Mouse (Mus musculus) olfactory bulb, adult 2 months (tissue): Measurements from ENCODE around the gene Mphosph9. TPM values are rescaled to one million over a fixed set of nuclear protein-coding genes. Genes with fewer than 3 reads are reported as not detected.

ENCODE experiments used
- H3K27ac ChIP-seq: fragments of 200-500 bp; 2 replicates; pipeline ENCODE4 v1.5.1; 2012; ENCODE audit warnings: low read depth, low read length; ENCODE audit not compliant: insufficient read depth
- H3K4me1 ChIP-seq: fragments of 200-500 bp; 2 replicates; pipeline ENCODE4 v1.6.1; 2012; ENCODE audit warnings: low read length; ENCODE audit not compliant: control insufficient read depth, insufficient read depth
- H3K4me3 ChIP-seq: fragments of 200-500 bp; 2 replicates; pipeline ENCODE4 v1.5.1; 2012; ENCODE audit warnings: mild to moderate bottlenecking, low read depth, low read length, moderate library complexity; ENCODE audit not compliant: insufficient read depth
- CTCF ChIP-seq: fragments of 200-500 bp; IDR thresholded peaks from 2 replicates; pipeline ENCODE4 v1.5.1; 2012; ENCODE audit warnings: low read depth, mild to moderate bottlenecking, low read length, moderate library complexity; ENCODE audit not compliant: insufficient read depth
- POLR2A ChIP-seq: fragments of 200-500 bp; IDR thresholded peaks from 2 replicates; pipeline ENCODE4 v1.6.1; 2012; ENCODE audit warnings: mild to moderate bottlenecking, low read depth, low read length, moderate library complexity; ENCODE audit not compliant: insufficient read depth
- WGBS: fragments of 180-500 bp; shearing (Covaris S2); methylation state at CpG from one replicate; pipeline ENCODE4 v1.1.7; 2018; 5-methylcytosine and 5-hydroxymethylcytosine counted together
- polyA plus RNA-seq: library from polyadenylated mRNA; stranded (reverse); fragments of >200 nt; gene quantifications from 2 replicates; pipeline ENCODE4 v1.2.4, GENCODE M21; 2012; ENCODE audit warnings: low replicate concordance; ENCODE audit not compliant: missing spikeins, insufficient read depth, insufficient read length

The Mphosph9 gene
- polyA plus RNA-seq, 1 experiment, result not detected

DNA sequence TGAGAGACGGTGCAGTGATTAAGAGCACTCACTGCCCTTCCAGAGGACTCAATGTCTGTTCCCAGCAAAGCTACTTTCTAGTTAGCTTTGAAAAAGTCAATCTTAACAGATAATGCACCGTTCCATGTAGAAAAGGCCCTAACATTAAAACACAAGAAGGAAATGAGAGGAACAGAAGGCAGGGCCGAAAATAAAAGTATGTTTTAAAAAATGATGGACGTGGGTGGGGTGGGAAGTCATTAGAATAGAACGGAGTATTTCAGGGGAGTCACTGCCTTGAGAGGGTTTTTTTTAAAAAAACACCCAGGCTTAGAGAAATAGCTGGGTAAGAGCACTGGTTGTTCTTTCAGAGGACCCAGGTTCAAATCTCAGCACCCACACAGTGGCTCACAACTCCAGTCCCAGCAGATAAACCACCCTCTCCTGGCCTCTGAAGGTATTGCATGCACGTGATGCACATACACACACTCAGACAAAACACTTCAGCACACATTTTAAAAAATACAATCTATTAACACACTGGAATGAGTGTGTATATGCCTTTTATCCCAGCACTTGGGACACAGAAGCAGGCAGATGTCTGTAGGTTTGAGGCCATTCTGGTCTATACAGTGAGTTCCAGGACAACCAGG, 40.0 kb downstream of the Mphosph9 start:
- H3K4me3 ChIP-seq, result no peak overlapping the region
- WGBS, result 96% methylated on average over 6 of the region's 6 CpGs
- TF ChIP-seq CTCF, result no peak
- TF ChIP-seq POLR2A, result no peak
- H3K4me1 ChIP-seq, result no peaks in the 10 kb centered on the region
- H3K27ac ChIP-seq, result no peak overlapping the region

- WGBS, result 67% methylated on average over 3 of the region's 3 CpGs
- no peak overlapping the region for H3K27ac ChIP-seq
- H3K4me3 ChIP-seq, result no peak overlapping the region
- H3K4me1 ChIP-seq, result no peaks in the 10 kb centered on the region
- TF ChIP-seq CTCF (no peak), POLR2A (no peak)
Observed at GRCm38 (mm10) chr5:124284330-124284729, 43.4 kb downstream of the Mphosph9 start.

DNA sequence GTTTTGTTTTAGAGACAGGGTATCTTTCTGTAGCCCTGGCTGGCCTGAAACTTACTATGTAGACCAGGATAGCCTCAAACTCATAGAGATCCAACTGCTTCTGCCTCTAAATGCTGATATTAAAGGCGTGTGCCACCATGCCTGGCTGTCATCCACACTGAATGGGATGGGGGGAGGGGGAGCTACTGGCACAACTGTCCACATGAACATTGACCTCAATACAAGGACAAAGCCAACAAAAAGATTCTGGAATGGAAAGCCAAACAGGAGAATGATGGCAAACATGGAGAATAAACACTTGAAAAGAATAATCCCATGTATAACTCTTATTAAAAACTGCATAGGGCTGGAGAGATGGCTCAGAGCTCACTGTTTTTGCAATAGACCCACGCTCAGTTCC, 44.9 kb downstream of the Mphosph9 start:
- 91% methylated on average over 2 of the region's 2 CpGs for WGBS
- TF ChIP-seq CTCF (no peak), POLR2A (no peak)

GRCm38 (mm10) chr5:124270226-124270625, 57.5 kb downstream of the Mphosph9 start:
- WGBS, result 69% methylated on average over 5 of the region's 5 CpGs
- Histone ChIP-seq H3K4me3 (no peak overlapping the region), H3K4me1 (no peaks in the 10 kb centered on the region), H3K27ac (no peak overlapping the region)
- no peak for TF ChIP-seq POLR2A
- TF ChIP-seq CTCF, result no peak

More for the DNA sequence above, 44.9 kb downstream of the Mphosph9 start:
- Histone ChIP-seq H3K27ac (no peak overlapping the region), H3K4me3 (no peak overlapping the region), H3K4me1 (no peaks in the 10 kb centered on the region)

DNA sequence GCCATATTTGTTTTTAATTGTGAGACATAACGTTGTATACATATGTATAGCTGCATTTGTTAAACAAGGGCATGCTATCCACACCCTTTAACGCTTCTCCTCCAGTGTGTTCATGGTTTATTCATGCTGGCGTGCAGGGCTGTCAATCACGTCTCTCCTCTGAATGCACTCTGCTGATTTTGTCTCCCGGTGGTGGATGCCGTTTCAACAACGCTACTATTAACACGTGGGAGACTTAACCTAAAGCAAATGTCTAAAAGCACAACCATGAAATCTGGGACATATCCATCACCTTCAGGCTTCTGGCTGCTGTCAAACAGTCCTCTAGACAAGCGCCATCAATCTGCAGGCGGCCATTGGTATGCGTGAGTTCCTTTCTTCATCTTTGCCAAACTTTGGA, 58.1 kb downstream of the Mphosph9 start:
- no peak overlapping the region for H3K4me3 ChIP-seq
- 38% methylated on average over 11 of the region's 11 CpGs for WGBS
- no peak overlapping the region for H3K27ac ChIP-seq
- no peaks in the 10 kb centered on the region for H3K4me1 ChIP-seq
- TF ChIP-seq POLR2A (no peak), CTCF (no peak)

DNA sequence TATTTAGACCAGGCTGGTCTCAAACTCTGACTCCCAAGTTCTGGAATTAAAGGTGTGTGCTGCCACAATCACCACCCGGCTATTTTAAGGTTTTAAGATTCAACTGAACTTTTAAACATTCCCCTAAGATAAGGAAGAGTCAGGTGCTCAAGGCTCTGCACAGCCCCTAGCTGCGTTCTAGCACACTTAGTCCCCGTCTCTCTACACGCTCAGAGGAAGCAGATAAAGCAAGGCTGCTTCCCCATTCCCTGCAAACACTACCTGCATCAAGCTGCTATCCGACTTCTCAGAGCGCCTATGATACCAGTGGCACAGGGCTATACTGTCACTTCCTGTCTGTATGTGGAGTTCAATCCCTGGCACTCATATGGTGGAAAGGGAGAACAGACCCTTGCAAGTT, 60.1 kb downstream of the Mphosph9 start:
- no peak overlapping the region for H3K4me3 ChIP-seq
- WGBS, result 92% methylated on average over 6 of the region's 6 CpGs
- peaks cover 4% of the 10 kb centered on the region; the same call in 1 of the 2 replicates for H3K4me1 ChIP-seq
- no peak for TF ChIP-seq POLR2A
- TF ChIP-seq CTCF, result no peak
- H3K27ac ChIP-seq, result no peak overlapping the region

DNA sequence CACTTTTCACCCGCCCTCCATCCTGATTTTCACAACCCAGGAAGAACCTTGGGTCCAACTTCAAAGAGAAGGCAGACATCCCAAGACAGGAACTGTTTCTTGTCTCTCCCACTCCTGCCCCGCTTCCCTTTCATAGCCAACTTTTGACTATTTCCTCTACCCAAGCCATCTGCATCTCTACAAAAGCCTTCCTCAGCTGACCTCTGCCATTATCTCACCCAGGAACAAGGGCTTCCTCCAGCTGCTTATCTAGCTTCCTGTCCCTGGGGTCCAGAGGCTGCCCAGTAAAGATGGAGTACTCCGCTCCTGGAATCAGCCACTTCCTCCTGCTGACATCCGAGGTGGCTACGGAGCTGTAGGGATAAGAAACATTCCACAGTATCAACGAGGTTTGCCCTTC, 61.0 kb downstream of the Mphosph9 start:
- TF ChIP-seq CTCF (no peak), POLR2A (no peak)
- peaks cover 4% of the 10 kb centered on the region; the same call in 1 of the 2 replicates for H3K4me1 ChIP-seq
- no peak overlapping the region for H3K4me3 ChIP-seq
- WGBS, result 86% methylated on average over 6 of the region's 6 CpGs
- no peak overlapping the region for H3K27ac ChIP-seq

- 61% methylated on average over 4 of the region's 4 CpGs for WGBS
- Histone ChIP-seq H3K4me3 (no peak overlapping the region), H3K27ac (no peak overlapping the region), H3K4me1 (peaks cover 7% of the 10 kb centered on the region; the same call in 1 of the 2 replicates)
- TF ChIP-seq POLR2A (no peak), CTCF (no peak)
Observed at GRCm38 (mm10) chr5:124263246-124263645, 64.5 kb downstream of the Mphosph9 start.

- H3K4me1 ChIP-seq, result peaks cover 7% of the 10 kb centered on the region; the same call in 1 of the 2 replicates
- H3K4me3 ChIP-seq, result no peak overlapping the region
- H3K27ac ChIP-seq, result no peak overlapping the region
- 55% methylated on average over 4 of the region's 4 CpGs for WGBS
- TF ChIP-seq CTCF (no peak), POLR2A (no peak)
Observed at GRCm38 (mm10) chr5:124262090-124262489, 65.7 kb downstream of the Mphosph9 start.
